Mouse (Mus musculus) neural tube, embryonic 11.5 days (tissue): ENCODE data around the gene Zfpm1. TPM values are rescaled to one million over a fixed set of nuclear protein-coding genes. Genes with fewer than 3 reads are reported as not detected.

Experiments used
- ATAC-seq: fragments of 200-750 bp; cut with Nextera tagmentation; 2 replicates; pipeline ENCODE4 v1.8.0; 2017; ENCODE audit warnings: moderate number of reproducible peaks, mild to moderate bottlenecking, moderate TSS enrichment, moderate library complexity; ENCODE audit not compliant: insufficient read depth, low FRiP score, low TSS enrichment
- DNase-seq: peaks from one replicate; pipeline ENCODE4 v3.0.0-alpha.2; 2015; ENCODE audit warnings: low spot score
- H3K27ac ChIP-seq: fragments of 300-500 bp; sonication (generic); 2 replicates; pipeline ENCODE4 v1.5.1; 2014; ENCODE audit warnings: low read depth, mild to moderate bottlenecking, low read length
- H3K27me3 ChIP-seq: fragments of 300-500 bp; sonication (generic); 2 replicates; pipeline ENCODE4 v1.6.1; 2014; ENCODE audit warnings: mild to moderate bottlenecking, low read length, mixed read lengths; ENCODE audit not compliant: control insufficient read depth, insufficient read depth
- H3K36me3 ChIP-seq: fragments of 300-500 bp; sonication (generic); 2 replicates; pipeline ENCODE4 v1.6.1; 2014; ENCODE audit warnings: mild to moderate bottlenecking, low read length, moderate library complexity, mixed read lengths; ENCODE audit not compliant: control insufficient read depth, insufficient read depth
- H3K4me1 ChIP-seq: fragments of 300-500 bp; sonication (generic); 2 replicates; pipeline ENCODE4 v1.6.1; 2014; ENCODE audit warnings: low read length, mixed read lengths; ENCODE audit not compliant: control insufficient read depth, insufficient read depth
- H3K4me2 ChIP-seq: fragments of 300-500 bp; sonication (generic); 2 replicates; pipeline ENCODE4 v1.6.1; 2014; ENCODE audit warnings: low read depth, mild to moderate bottlenecking, moderate library complexity
- H3K4me3 ChIP-seq: fragments of 300-500 bp; sonication (generic); 2 replicates; pipeline ENCODE4 v1.5.1; 2014; ENCODE audit warnings: low read depth, low read length
- H3K9ac ChIP-seq: fragments of 300-500 bp; sonication (generic); 2 replicates; pipeline ENCODE4 v1.6.1; 2014; ENCODE audit warnings: mild to moderate bottlenecking, low read length
- H3K9me3 ChIP-seq: fragments of 300-500 bp; sonication (generic); 2 replicates; pipeline ENCODE4 v1.6.1; 2016; ENCODE audit warnings: low read length; ENCODE audit not compliant: control insufficient read depth
- WGBS: fragments of 180-500 bp; shearing (Covaris S2); extraction: QIAGEN DNeasy Blood & Tissue Kit; methylation state at CpG from one replicate; pipeline ENCODE4 v1.1.7; 2014; 5-methylcytosine and 5-hydroxymethylcytosine counted together
- polyA plus RNA-seq: library from polyadenylated mRNA; unstranded; fragments of >200 nt; fragmentation: Nextera tagmentation; extraction: Ambion mirVana; gene quantifications from 2 replicates; pipeline ENCODE4 v1.2.1, GENCODE M21; 2014

Gene Zfpm1
- polyA plus RNA-seq, 1 experiment from 2014 or later: 1.5 TPM

GRCm38 (mm10) chr8:122359111-122359775 is 77.3 kb downstream of the Zfpm1 start:
- no peak for DNase-seq
- WGBS: 78% methylated on average over 15 of the region's 15 CpGs
- H3K9me3 ChIP-seq: no peaks in the 10 kb centered on the region
- no peak overlapping the region for H3K4me2 ChIP-seq
- no peaks in the 10 kb centered on the region for H3K27me3 ChIP-seq
- no peak overlapping the region for H3K4me3 ChIP-seq
- no peak overlapping the region for H3K9ac ChIP-seq
- no peaks in the 10 kb centered on the region for H3K4me1 ChIP-seq
- no peaks in the 10 kb centered on the region for H3K36me3 ChIP-seq
- no peak for ATAC-seq
- no peak overlapping the region for H3K27ac ChIP-seq

DNA sequence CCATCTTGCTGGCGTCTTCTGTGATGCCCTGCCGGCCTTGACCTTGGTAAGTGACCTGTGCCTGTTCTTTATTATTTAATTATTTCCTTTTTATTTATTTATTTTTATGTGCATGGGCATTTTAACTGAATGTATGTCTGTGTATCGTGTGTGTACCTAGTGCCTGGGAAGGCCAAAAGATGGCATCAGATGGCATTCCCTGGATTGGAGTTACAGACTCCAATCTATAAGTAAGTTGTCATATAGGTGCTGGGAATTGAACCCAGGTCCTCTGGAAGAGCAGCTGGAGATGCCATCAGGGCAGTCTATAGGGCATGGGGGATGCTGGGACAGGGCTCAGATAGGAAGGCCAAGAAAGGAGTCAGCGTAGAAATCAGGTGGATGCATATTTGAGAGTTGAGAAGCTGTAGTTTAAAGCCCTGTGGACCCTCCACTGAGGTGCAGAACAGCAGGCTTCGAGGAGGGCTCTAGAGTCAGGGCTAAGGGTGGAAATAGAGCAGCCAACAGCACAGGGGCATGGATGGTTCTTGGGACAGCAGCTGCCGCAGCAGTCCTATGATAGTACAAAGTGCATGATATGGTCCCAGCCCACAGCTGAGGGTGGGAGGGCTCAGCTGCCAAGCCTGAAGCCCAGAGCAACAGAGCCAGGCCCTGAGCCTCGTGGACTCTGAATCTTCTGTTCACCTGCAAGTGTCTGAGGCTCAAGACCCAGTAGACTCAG is 78.9 kb downstream of the Zfpm1 start, which contains the start of gene Trhr2:
TSS of gene Trhr2 (minus strand) at position 51 of the 721 bp plus-strand sequence.
- Histone ChIP-seq H3K4me2 (no peak within 1 kb of the TSS), H3K27ac (no peak within 1 kb of the TSS), H3K27me3 (no peaks in the 10 kb centered on the region), H3K36me3 (no peaks in the 10 kb centered on the region), H3K4me3 (no peak within 1 kb of the TSS), H3K9me3 (no peaks in the 10 kb centered on the region), H3K9ac (no peak within 1 kb of the TSS), H3K4me1 (no peaks in the 10 kb centered on the region)
- 79% methylated on average over 7 of the region's 7 CpGs for WGBS
- ATAC-seq: no peak
- no peak for DNase-seq

DNA sequence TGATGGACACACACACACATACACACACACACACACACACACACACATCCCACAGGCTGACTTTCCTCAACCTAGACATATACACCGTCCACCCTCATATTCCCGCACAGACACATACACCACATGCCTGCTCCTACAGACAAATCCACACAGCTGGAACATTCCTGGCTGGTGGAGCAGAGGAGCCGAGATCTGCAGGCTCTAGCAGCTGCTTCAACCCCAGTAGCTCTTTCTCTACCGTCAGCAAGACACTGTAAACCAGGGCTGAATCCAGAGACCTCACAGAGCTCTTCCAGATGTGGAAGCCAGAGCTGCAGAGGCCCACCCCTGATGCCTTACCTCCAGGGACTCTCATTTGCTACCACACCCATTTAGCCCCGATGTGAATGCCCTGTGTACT is 80.3 kb downstream of the Zfpm1 start:
- H3K4me3 ChIP-seq: no peak overlapping the region
- no peaks in the 10 kb centered on the region for H3K9me3 ChIP-seq
- no peak overlapping the region for H3K27ac ChIP-seq
- no peak for DNase-seq
- ATAC-seq: no peak
- WGBS: 47% methylated on average over 5 of the region's 5 CpGs
- H3K4me1 ChIP-seq: no peaks in the 10 kb centered on the region
- no peak overlapping the region for H3K9ac ChIP-seq
- no peaks in the 10 kb centered on the region for H3K36me3 ChIP-seq
- H3K4me2 ChIP-seq: no peak overlapping the region
- H3K27me3 ChIP-seq: no peaks in the 10 kb centered on the region

DNA sequence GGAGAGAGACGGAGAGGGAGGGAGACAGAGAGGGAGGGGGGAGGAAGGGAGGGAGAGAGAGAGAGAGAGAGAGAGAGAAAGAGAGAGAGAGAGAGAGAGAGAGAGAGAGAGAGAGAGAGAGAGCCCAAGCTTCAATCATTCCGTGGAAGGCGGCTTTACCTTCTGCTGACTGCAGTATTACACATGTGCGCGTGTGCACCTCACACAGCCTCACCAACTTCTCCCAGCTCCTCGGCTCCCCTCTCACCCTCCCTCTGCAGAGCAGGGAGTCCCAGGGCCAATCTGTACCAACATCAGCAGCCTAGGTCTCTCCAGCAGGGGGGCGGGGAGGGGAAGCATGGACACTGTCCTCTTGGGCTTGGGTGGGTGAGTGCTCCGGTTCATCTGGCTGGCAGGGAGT is 81.0 kb downstream of the Zfpm1 start:
- ATAC-seq: no peak
- H3K27me3 ChIP-seq: no peaks in the 10 kb centered on the region
- H3K36me3 ChIP-seq: no peaks in the 10 kb centered on the region
- no peak overlapping the region for H3K4me2 ChIP-seq
- no peak overlapping the region for H3K4me3 ChIP-seq
- H3K27ac ChIP-seq: no peak overlapping the region
- no peak overlapping the region for H3K9ac ChIP-seq
- no peak for DNase-seq
- no peaks in the 10 kb centered on the region for H3K9me3 ChIP-seq
- 47% methylated on average over 8 of the region's 8 CpGs for WGBS
- H3K4me1 ChIP-seq: no peaks in the 10 kb centered on the region

- H3K27ac ChIP-seq: no peak overlapping the region
- H3K4me3 ChIP-seq: no peak overlapping the region
- 82% methylated on average over 10 of the region's 10 CpGs for WGBS
- no peak for ATAC-seq
- H3K4me2 ChIP-seq: no peak overlapping the region
- H3K9ac ChIP-seq: no peak overlapping the region
- no peaks in the 10 kb centered on the region for H3K4me1 ChIP-seq
- H3K9me3 ChIP-seq: no peaks in the 10 kb centered on the region
- DNase-seq: no peak
- H3K36me3 ChIP-seq: no peaks in the 10 kb centered on the region
- no peaks in the 10 kb centered on the region for H3K27me3 ChIP-seq
Measured at GRCm38 (mm10) chr8:122368494-122368893, 86.6 kb downstream of the Zfpm1 start.

- no peak overlapping the region for H3K9ac ChIP-seq
- no peaks in the 10 kb centered on the region for H3K36me3 ChIP-seq
- DNase-seq: peak; percentile 66
- WGBS: 14% methylated on average over 9 of the region's 9 CpGs
- no peaks in the 10 kb centered on the region for H3K27me3 ChIP-seq
- no peaks in the 10 kb centered on the region for H3K9me3 ChIP-seq
- H3K4me3 ChIP-seq: no peak overlapping the region
- no peak overlapping the region for H3K27ac ChIP-seq
- no peak for ATAC-seq
- H3K4me2 ChIP-seq: no peak overlapping the region
- H3K4me1 ChIP-seq: no peaks in the 10 kb centered on the region
Measured at GRCm38 (mm10) chr8:122369665-122370064, 87.7 kb downstream of the Zfpm1 start.

DNA sequence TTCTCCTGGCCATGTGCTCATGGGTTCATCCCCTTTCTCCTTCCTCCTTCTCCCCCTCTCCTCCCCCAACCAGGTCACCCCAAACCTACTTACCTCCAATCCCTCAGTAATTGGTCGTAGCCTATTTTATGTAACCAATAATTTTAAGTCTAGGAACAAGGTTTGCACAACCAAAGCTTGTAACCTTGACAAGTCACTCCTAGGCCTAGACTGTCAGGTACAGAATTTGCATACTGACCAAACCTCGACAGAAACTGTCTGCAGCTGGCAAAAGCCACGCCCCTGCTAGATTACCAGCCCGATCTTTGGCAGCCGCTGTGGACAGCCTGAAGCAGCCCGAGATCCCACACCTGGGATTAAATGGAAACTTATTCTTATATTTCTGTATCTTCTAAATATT is 89.8 kb downstream of the Zfpm1 start:
- H3K9me3 ChIP-seq: no peaks in the 10 kb centered on the region
- H3K9ac ChIP-seq: no peak overlapping the region
- ATAC-seq (no peak), DNase-seq (no peak)
- 83% methylated on average over 6 of the region's 6 CpGs for WGBS
- no peak overlapping the region for H3K4me3 ChIP-seq
- H3K27ac ChIP-seq: no peak overlapping the region
- H3K36me3 ChIP-seq: no peaks in the 10 kb centered on the region
- no peaks in the 10 kb centered on the region for H3K27me3 ChIP-seq
- no peaks in the 10 kb centered on the region for H3K4me1 ChIP-seq
- no peak overlapping the region for H3K4me2 ChIP-seq

DNA sequence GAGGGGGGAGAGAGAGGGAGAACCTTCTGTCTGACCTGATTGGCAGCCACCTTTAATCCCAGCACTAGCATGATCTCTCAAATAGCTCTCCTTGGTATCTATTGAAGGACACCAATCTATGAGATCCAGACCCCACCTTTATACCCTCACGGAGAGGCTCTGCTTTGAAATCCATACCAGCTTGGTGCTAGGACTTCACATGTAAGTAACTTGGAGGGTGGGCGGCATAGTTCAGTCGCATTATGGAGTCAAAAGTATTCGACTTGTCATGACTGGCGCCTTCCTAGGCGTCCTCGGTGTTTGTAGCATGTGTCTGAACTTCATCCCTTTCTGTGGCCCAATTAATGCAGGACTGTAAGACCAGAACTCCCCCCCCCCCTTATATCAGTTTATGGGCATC is 93.4 kb downstream of the Zfpm1 start:
- ATAC-seq: no peak; the same call in 1 of the 2 replicates
- Histone ChIP-seq H3K4me1 (peaks cover 6% of the 10 kb centered on the region; the same call in 1 of the 2 replicates), H3K4me2 (peak overlapping the region; percentile 40; the same call in 1 of the 2 replicates), H3K4me3 (no peak overlapping the region), H3K36me3 (no peaks in the 10 kb centered on the region; the same call in 1 of the 2 replicates), H3K9ac (no peak overlapping the region), H3K27ac (no peak overlapping the region), H3K9me3 (no peaks in the 10 kb centered on the region), H3K27me3 (no peaks in the 10 kb centered on the region)
- 96% methylated on average over 7 of the region's 7 CpGs for WGBS
- DNase-seq: no peak
